ENCODE assay signal across 8 mouse cellular contexts in the genomic region with DNA sequence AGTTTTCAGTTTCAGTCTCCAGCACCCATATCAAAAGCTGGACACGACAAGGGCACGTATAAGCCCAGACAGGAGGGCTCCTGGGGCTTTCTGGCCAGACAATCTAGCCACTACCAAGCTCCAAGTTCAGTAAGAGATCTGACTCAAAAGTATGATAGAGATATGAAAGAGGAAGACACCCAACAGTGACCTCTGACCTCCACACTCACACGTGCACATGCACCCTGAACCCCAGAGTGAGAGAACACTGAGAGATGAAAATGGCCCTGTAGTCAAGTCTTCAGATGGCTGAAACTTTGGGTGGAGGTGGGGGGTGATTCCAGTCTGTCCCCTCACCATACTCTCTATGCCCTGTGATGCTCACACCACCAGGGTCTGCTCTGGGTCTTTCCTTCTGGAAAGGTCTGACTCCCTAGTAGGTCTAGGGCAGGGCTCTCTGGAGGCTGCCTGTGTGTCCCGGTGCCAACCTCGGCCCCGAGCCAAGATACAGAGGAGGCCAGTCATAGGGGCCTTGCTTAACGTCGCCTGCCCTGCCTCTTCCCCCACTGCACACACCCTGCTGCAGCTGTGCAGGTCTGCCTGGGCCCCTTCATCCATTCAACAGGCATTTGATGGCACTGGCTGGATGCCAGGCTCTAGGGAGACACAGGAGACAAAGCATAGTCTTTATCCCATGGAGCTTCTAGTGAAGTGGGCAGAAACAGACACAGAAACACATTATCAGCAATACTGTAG. TPM values are rescaled to one million over a fixed set of nuclear protein-coding genes. Genes with fewer than 3 reads are reported as not detected.
DNase-seq lines count a peak whose midpoint lies in the region; ATAC-seq and TF ChIP-seq lines count a peak whose summit lies in the region.

No protein-coding gene starts in this region.

- H3K4me3 ChIP-seq in embryonic facial prominence, embryonic 14.5 days (ENCODE audit: low read depth, low read length) = no peak overlapping the region
- peak overlapping the region; percentile 9; the same call in 1 of the 2 replicates for H3K4me3 ChIP-seq in heart, embryonic 13.5 days
- H3K4me3 ChIP-seq in kidney, embryonic 15.5 days (replicated peaks) = no peak overlapping the region
- no peak overlapping the region for H3K4me3 ChIP-seq in lung, embryonic 15.5 days

- 52% methylated on average over 8 of the region's 8 CpGs for WGBS in embryonic facial prominence, embryonic 14.5 days
- WGBS in heart, embryonic 13.5 days = 23% methylated on average over 8 of the region's 8 CpGs
- 68% methylated on average over 8 of the region's 8 CpGs for WGBS in kidney, embryonic 15.5 days
- WGBS in lung, embryonic 15.5 days = 34% methylated on average over 8 of the region's 8 CpGs

- peak overlapping the region; percentile 9 for H3K9ac ChIP-seq in embryonic facial prominence, embryonic 14.5 days (ENCODE audit: low read depth, low read length)
- H3K9ac ChIP-seq in heart, embryonic 13.5 days = peak overlapping the region; percentile 54
- H3K9ac ChIP-seq in kidney, embryonic 15.5 days = no peak overlapping the region
- no peak overlapping the region for H3K9ac ChIP-seq in lung, embryonic 15.5 days

- DNase-seq in 3134 (ENCODE audit: extremely low read depth, insufficient read length, low spot score) (peak; percentile 75), Patski (ENCODE audit: low read depth, low spot score) (no peak)
- peak; percentile 92 for DNase-seq in embryonic facial prominence, embryonic 14.5 days (ENCODE audit: low spot score)
- DNase-seq in ovary, postnatal 36 days (ENCODE audit: low spot score) = peak; percentile 81
- DNase-seq in thymus, postnatal 4 days = no peak

- ATAC-seq in Patski = peak; percentile 62
- ATAC-seq in embryonic facial prominence, embryonic 14.5 days (ENCODE audit: low read depth) = peak; percentile 91
- peak; percentile 63; the same call in 1 of the 2 replicates for ATAC-seq in heart, embryonic 13.5 days (ENCODE audit: extremely low read depth, insufficient number of reproducible peaks, low FRiP score, low TSS enrichment)
- ATAC-seq in kidney, embryonic 15.5 days (replicated peaks; ENCODE audit: low FRiP score) = peak; percentile 55; the same call in 1 of the 2 replicates
- ATAC-seq in lung, embryonic 15.5 days (ENCODE audit: borderline replicate concordance, extremely low read depth, low FRiP score, low TSS enrichment) = peak; percentile 81

- CTCF ChIA-PET in Patski (lab: Charles Lee) = interaction anchor here (1.3 kb wide), 1 partner anchor 49 kb away, joined by 3 read pairs; no protein-coding TSS in a partner anchor

- peak overlapping the region; percentile 69 for H3K27ac ChIP-seq in embryonic facial prominence, embryonic 14.5 days (replicated peaks; ENCODE audit: low read depth, low read length)
- peak overlapping the region; percentile 85 for H3K27ac ChIP-seq in heart, embryonic 13.5 days (replicated peaks)
- H3K27ac ChIP-seq in kidney, embryonic 15.5 days = peak overlapping the region; percentile 46
- H3K27ac ChIP-seq in lung, embryonic 15.5 days = peak overlapping the region; percentile 82

- TF ChIP-seq CTCF in Patski (IDR thresholded peaks at IDR 0.05) = no peak

- no peaks in the 10 kb centered on the region for H3K27me3 ChIP-seq in Patski
- no peaks in the 10 kb centered on the region for H3K27me3 ChIP-seq in embryonic facial prominence, embryonic 14.5 days (replicated peaks; ENCODE audit: control insufficient read depth, insufficient read depth, low read length)
- H3K27me3 ChIP-seq in heart, embryonic 13.5 days (replicated peaks) = no peaks in the 10 kb centered on the region
- H3K27me3 ChIP-seq in kidney, embryonic 15.5 days = no peaks in the 10 kb centered on the region
- no peaks in the 10 kb centered on the region for H3K27me3 ChIP-seq in lung, embryonic 15.5 days

- POLR2A ChIA-PET in Patski (lab: Charles Lee) = interaction anchor here (0.9 to 1.5 kb wide), 2 partner anchors 12 to 14 kb away, joined by 4 read pairs; no protein-coding TSS in a partner anchor

- H3K9me3 ChIP-seq in embryonic facial prominence, embryonic 14.5 days (ENCODE audit: control insufficient read depth, low read length) = no peaks in the 10 kb centered on the region
- no peaks in the 10 kb centered on the region for H3K9me3 ChIP-seq in heart, embryonic 13.5 days
- no peaks in the 10 kb centered on the region for H3K9me3 ChIP-seq in kidney, embryonic 15.5 days (replicated peaks)
- H3K9me3 ChIP-seq in lung, embryonic 15.5 days = no peaks in the 10 kb centered on the region

- H3K4me2 ChIP-seq in embryonic facial prominence, embryonic 14.5 days (ENCODE audit: low read depth, low read length) = peak overlapping the region; percentile 14
- peak overlapping the region; percentile 54 for H3K4me2 ChIP-seq in heart, embryonic 13.5 days
- no peak overlapping the region for H3K4me2 ChIP-seq in kidney, embryonic 15.5 days
- peak overlapping the region; percentile 7; the same call in 1 of the 2 replicates for H3K4me2 ChIP-seq in lung, embryonic 15.5 days

- H3K4me1 ChIP-seq in embryonic facial prominence, embryonic 14.5 days (ENCODE audit: control insufficient read depth, insufficient read depth, low read length) = peaks cover 53% of the 10 kb centered on the region
- peaks cover 78% of the 10 kb centered on the region for H3K4me1 ChIP-seq in heart, embryonic 13.5 days
- peaks cover 71% of the 10 kb centered on the region for H3K4me1 ChIP-seq in kidney, embryonic 15.5 days
- peaks cover 78% of the 10 kb centered on the region for H3K4me1 ChIP-seq in lung, embryonic 15.5 days

- in situ Hi-C loops in Patski (cut with MboI; ENCODE audit: low pct_unique_long_range_greater_than_20kb) = no loop called here

- no peaks in the 10 kb centered on the region for H3K36me3 ChIP-seq in embryonic facial prominence, embryonic 14.5 days (ENCODE audit: control insufficient read depth, insufficient read depth, low read length)
- no peaks in the 10 kb centered on the region for H3K36me3 ChIP-seq in heart, embryonic 13.5 days
- H3K36me3 ChIP-seq in kidney, embryonic 15.5 days = no peaks in the 10 kb centered on the region
- no peaks in the 10 kb centered on the region for H3K36me3 ChIP-seq in lung, embryonic 15.5 days

RNA-seq across cellular contexts. Expression of gene Pnma1, which starts 32.6 kb away (rescaled TPM):
- 1.2 TPM for polyA plus RNA-seq in Patski (2021)
- 1.4 TPM in 2 replicates for polyA plus RNA-seq in embryonic facial prominence, embryonic 14.5 days (2014; fragmentation: Nextera tagmentation; extraction: Ambion mirVana)
- 0.48 and 0.65 TPM in 2 replicates for polyA plus RNA-seq in heart, embryonic 13.5 days (2015; fragmentation: Nextera tagmentation; extraction: Ambion mirVana)
- 1.00 and 1.0 TPM in 2 replicates for polyA plus RNA-seq in kidney, embryonic 15.5 days (2015; fragmentation: Nextera tagmentation; extraction: Ambion mirVana)
- 1.8 TPM in 2 replicates for polyA plus RNA-seq in lung, embryonic 15.5 days (2015; fragmentation: Nextera tagmentation; extraction: Ambion mirVana)

RNA-seq across cellular contexts. Expression of gene Elmsan1, which starts 37.8 kb away (rescaled TPM):
- 16.0 TPM for polyA plus RNA-seq in Patski (2021)
- 9.4 and 9.8 TPM in 2 replicates for polyA plus RNA-seq in embryonic facial prominence, embryonic 14.5 days (2014; fragmentation: Nextera tagmentation; extraction: Ambion mirVana)
- 6.8 and 7.3 TPM in 2 replicates for polyA plus RNA-seq in heart, embryonic 13.5 days (2015; fragmentation: Nextera tagmentation; extraction: Ambion mirVana)
- 8.7 and 10.8 TPM in 2 replicates for polyA plus RNA-seq in kidney, embryonic 15.5 days (2015; fragmentation: Nextera tagmentation; extraction: Ambion mirVana)
- polyA plus RNA-seq in lung, embryonic 15.5 days (2015; fragmentation: Nextera tagmentation; extraction: Ambion mirVana) = 11.7 and 12.5 TPM in 2 replicates

Comparison
In these comparisons a context has a peak if more than half of its experiments do, and no peak if none do; other contexts are left out.
1. DNase-seq: peak in 3134 (single experiment), embryonic facial prominence, embryonic 14.5 days (single experiment) and ovary, postnatal 36 days (single experiment); none in Patski (single experiment) and thymus, postnatal 4 days (single experiment).
2. H3K9ac ChIP-seq: peak in embryonic facial prominence, embryonic 14.5 days (single experiment) and heart, embryonic 13.5 days (single experiment); none in kidney, embryonic 15.5 days (single experiment) and lung, embryonic 15.5 days (single experiment).
3. Peak in every context shown above with its lines, with median percentiles within 50 percentile points of each other: ATAC-seq and H3K27ac ChIP-seq.